Mouse (Mus musculus) gastrocnemius, adult 2 months (tissue): Measurements from ENCODE around the gene Olfr1259. TPM values are rescaled to one million over a fixed set of nuclear protein-coding genes. Genes with fewer than 3 reads are reported as not detected.
"Not testable (repeated sequence)": the region's sequence is repeated elsewhere in the genome, so short reads cannot be mapped to it uniquely, and the experiment has no call there.

Source experiments
- DNase-seq: peaks from one replicate; pipeline ENCODE4 v3.0.0; 2022
- H3K27ac ChIP-seq: fragments of 200-600 bp; 2 replicates; pipeline ENCODE4 v1.8.1; 2022; ENCODE audit warnings: mild to moderate bottlenecking
- H3K4me3 ChIP-seq: fragments of 200-600 bp; 2 replicates; pipeline ENCODE4 v1.8.1; 2022; ENCODE audit warnings: mild to moderate bottlenecking, moderate library complexity
- CTCF ChIP-seq: fragments of 200-600 bp; IDR thresholded peaks from 2 replicates; pipeline ENCODE4 v1.8.1; 2022; ENCODE audit warnings: antibody characterized with exemption, mild to moderate bottlenecking, moderate library complexity
- intact Hi-C: fragments of 180-260 bp; cut with DNase I; formaldehyde crosslinking; loops from one replicate; pipeline ENCODE4 v1.15.1; 2025
- long read RNA-seq, 2 experiments: library from polyadenylated mRNA; stranded (forward); transcript quantifications; one replicate each; pipeline ENCODE4 v2.0.0; 2021
- total RNA-seq, 2 experiments: library from RNA; stranded (reverse); gene quantifications; 2 replicates each; pipeline ENCODE4 v1.2.3; 2021

Gene Olfr1259
- total RNA-seq: not detected
- long read RNA-seq, experiment 1: 0 reads
- long read RNA-seq, experiment 2: 0 reads

GRCm38 (mm10) chr2:89948564-89948963 is at the start of gene Olfr1259:
Gene Olfr1259 (minus strand): TSS chr2:89948664.
- H3K27ac ChIP-seq: no peak within 1 kb of the TSS
- intact Hi-C loops: no loop called here
- H3K4me3 ChIP-seq: no peak within 1 kb of the TSS
- no peak for DNase-seq
- TF ChIP-seq CTCF: no peak

- TF ChIP-seq CTCF: no peak
- no peak within 1 kb of the TSS for H3K4me3 ChIP-seq
- DNase-seq: no peak
- H3K27ac ChIP-seq: no peak within 1 kb of the TSS
- intact Hi-C loops: no loop called here
Observed at GRCm38 (mm10) chr2:89990921-89991320, 42.5 kb upstream of the Olfr1259 start, which contains the start of gene Olfr1261. Gene Olfr1261 (plus strand): TSS chr2:89991221.

- intact Hi-C loops: no loop called here
- Histone ChIP-seq H3K4me3 (no peak overlapping the region), H3K27ac (no peak overlapping the region)
- no peak for DNase-seq
- TF ChIP-seq CTCF: no peak
Observed at GRCm38 (mm10) chr2:89977709-89978108, 29.2 kb upstream of the Olfr1259 start.

GRCm38 (mm10) chr2:89974184-89974583 is 25.7 kb upstream of the Olfr1259 start, which contains the start of gene Olfr1260:
Gene Olfr1260 (plus strand): TSS chr2:89974340.
- no peak for DNase-seq
- no peak within 1 kb of the TSS for H3K27ac ChIP-seq
- no peak for TF ChIP-seq CTCF
- H3K4me3 ChIP-seq: no peak within 1 kb of the TSS
- intact Hi-C loops: no loop called here

GRCm38 (mm10) chr2:89927009-89927408 is 21.5 kb downstream of the Olfr1259 start, which contains the start of gene Olfr1258:
Gene Olfr1258 (plus strand): TSS chr2:89927309.
- no peak for TF ChIP-seq CTCF
- intact Hi-C loops: no loop called here
- Histone ChIP-seq H3K27ac (no peak within 1 kb of the TSS), H3K4me3 (no peak within 1 kb of the TSS)
- no peak for DNase-seq

- DNase-seq, H3K27ac ChIP-seq, intact Hi-C loops, H3K4me3 ChIP-seq: not testable (repeated sequence)
Observed at GRCm38 (mm10) chr2:89912616-89913015, 35.8 kb downstream of the Olfr1259 start.

Other genes starting within 250 kb of the Olfr1259 start
- gene Olfr1252, start 223.7 kb downstream of the Olfr1259 start, total RNA-seq: not detected
- gene Olfr1253, start 191.6 kb downstream of the Olfr1259 start, total RNA-seq: not detected
- not detected for gene Olfr1254, start 155.0 kb downstream of the Olfr1259 start, total RNA-seq
- not detected for gene Olfr1255, start 136.6 kb downstream of the Olfr1259 start, total RNA-seq
- not detected for gene Olfr1256, start 107.1 kb downstream of the Olfr1259 start, total RNA-seq
- gene Olfr48, start 100.5 kb downstream of the Olfr1259 start, total RNA-seq: not detected
- gene Olfr1257, start 70.2 kb downstream of the Olfr1259 start, total RNA-seq: not detected
- gene Olfr1258, start 21.4 kb downstream of the Olfr1259 start, total RNA-seq: not detected
- gene Olfr1260, start 25.7 kb upstream of the Olfr1259 start, total RNA-seq: not detected
- gene Olfr1261, start 42.6 kb upstream of the Olfr1259 start, total RNA-seq: not detected
- gene Olfr1262, start 51.5 kb upstream of the Olfr1259 start, total RNA-seq: not detected
- gene Olfr1263, start 63.5 kb upstream of the Olfr1259 start, total RNA-seq: not detected
- gene Olfr1264, start 76.9 kb upstream of the Olfr1259 start, total RNA-seq: not detected
- not detected for gene Olfr1265, start 86.7 kb upstream of the Olfr1259 start, total RNA-seq
- gene Olfr140, start 114.9 kb upstream of the Olfr1259 start, total RNA-seq: not detected
- not detected for gene Olfr1269, start 172.7 kb upstream of the Olfr1259 start, total RNA-seq
- not detected for gene Olfr32, start 193.6 kb upstream of the Olfr1259 start, total RNA-seq
- not detected for gene Olfr1270, start 204.4 kb upstream of the Olfr1259 start, total RNA-seq